Mouse (Mus musculus) heart, embryonic 16.5 days (tissue): ENCODE data around the gene Sptb. TPM values are rescaled to one million over a fixed set of nuclear protein-coding genes. Genes with fewer than 3 reads are reported as not detected.

Experiments
- ATAC-seq: fragments of 200-750 bp; cut with Nextera tagmentation; replicated peaks from 2 replicates; pipeline ENCODE4 v1.8.0; 2017; ENCODE audit warnings: moderate number of reproducible peaks; ENCODE audit not compliant: insufficient read depth, low FRiP score; ENCODE audit errors: extremely low read depth
- H3K27ac ChIP-seq: fragments of 300-500 bp; sonication (generic); 2 replicates; pipeline ENCODE4 v1.5.1; 2014; ENCODE audit warnings: mild to moderate bottlenecking, low read length, control low read depth, moderate library complexity
- H3K27me3 ChIP-seq: fragments of 300-500 bp; sonication (generic); 2 replicates; pipeline ENCODE4 v1.6.1; 2014; ENCODE audit warnings: low read length, mixed read lengths; ENCODE audit not compliant: control insufficient read depth, insufficient read depth
- H3K36me3 ChIP-seq: fragments of 300-500 bp; sonication (generic); 2 replicates; pipeline ENCODE4 v1.6.1; 2014; ENCODE audit not compliant: control insufficient read depth, insufficient read depth
- H3K4me1 ChIP-seq: fragments of 300-500 bp; sonication (generic); 2 replicates; pipeline ENCODE4 v1.6.1; 2014; ENCODE audit warnings: low read length, mixed read lengths; ENCODE audit not compliant: control insufficient read depth, insufficient read depth
- H3K4me2 ChIP-seq: fragments of 300-500 bp; sonication (generic); 2 replicates; pipeline ENCODE4 v1.6.1; 2014; ENCODE audit warnings: low read depth, mild to moderate bottlenecking, control low read depth, low read length
- H3K4me3 ChIP-seq: fragments of 300-500 bp; sonication (generic); 2 replicates; pipeline ENCODE4 v1.5.1; 2014; ENCODE audit warnings: mild to moderate bottlenecking, control low read depth, low read length
- H3K9ac ChIP-seq: fragments of 300-500 bp; sonication (generic); 2 replicates; pipeline ENCODE4 v1.6.1; 2014; ENCODE audit warnings: low read length, control low read depth
- H3K9me3 ChIP-seq: fragments of 300-500 bp; sonication (generic); replicated peaks from 2 replicates; pipeline ENCODE4 v1.6.1; 2016; ENCODE audit warnings: low read length; ENCODE audit not compliant: control insufficient read depth
- WGBS: fragments of 180-500 bp; shearing (Covaris S2); extraction: QIAGEN DNeasy Blood & Tissue Kit; methylation state at CpG from one replicate; pipeline ENCODE4 v1.1.7; 2014; 5-methylcytosine and 5-hydroxymethylcytosine counted together
- polyA plus RNA-seq: library from polyadenylated mRNA; unstranded; fragments of >200 nt; fragmentation: Nextera tagmentation; extraction: Ambion mirVana; gene quantifications from 2 replicates; pipeline ENCODE4 v1.2.1, GENCODE M21; 2015

Gene Sptb
- polyA plus RNA-seq, 1 experiment from 2014 or later: 6.0 TPM

DNA sequence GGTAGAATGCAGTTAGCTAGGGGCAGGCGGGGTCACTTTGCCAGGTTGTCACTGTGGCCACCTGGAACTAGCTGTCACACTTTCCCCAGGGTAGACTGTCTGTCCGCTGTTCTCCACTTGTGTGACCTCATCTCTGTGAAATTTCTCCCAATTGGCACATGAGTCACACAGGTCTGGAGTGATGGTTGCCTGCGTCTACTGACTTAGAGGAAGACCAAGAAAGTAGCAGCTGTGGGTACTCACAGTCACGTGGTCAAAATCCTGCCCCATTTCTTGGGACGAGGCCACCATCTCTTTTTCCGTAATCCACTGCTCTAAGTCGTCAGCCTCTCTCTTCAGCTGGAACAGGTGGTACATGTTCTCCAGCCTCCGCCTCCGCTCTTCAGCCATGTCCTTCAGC, 106.6 kb downstream of the Sptb start:
- 76% methylated on average over 9 of the region's 9 CpGs for WGBS
- Histone ChIP-seq H3K9me3 (no peaks in the 10 kb centered on the region), H3K36me3 (peaks cover 16% of the 10 kb centered on the region), H3K27me3 (no peaks in the 10 kb centered on the region), H3K4me1 (no peaks in the 10 kb centered on the region), H3K4me3 (no peak overlapping the region), H3K4me2 (no peak overlapping the region), H3K9ac (no peak overlapping the region), H3K27ac (no peak overlapping the region)
- ATAC-seq: no peak

DNA sequence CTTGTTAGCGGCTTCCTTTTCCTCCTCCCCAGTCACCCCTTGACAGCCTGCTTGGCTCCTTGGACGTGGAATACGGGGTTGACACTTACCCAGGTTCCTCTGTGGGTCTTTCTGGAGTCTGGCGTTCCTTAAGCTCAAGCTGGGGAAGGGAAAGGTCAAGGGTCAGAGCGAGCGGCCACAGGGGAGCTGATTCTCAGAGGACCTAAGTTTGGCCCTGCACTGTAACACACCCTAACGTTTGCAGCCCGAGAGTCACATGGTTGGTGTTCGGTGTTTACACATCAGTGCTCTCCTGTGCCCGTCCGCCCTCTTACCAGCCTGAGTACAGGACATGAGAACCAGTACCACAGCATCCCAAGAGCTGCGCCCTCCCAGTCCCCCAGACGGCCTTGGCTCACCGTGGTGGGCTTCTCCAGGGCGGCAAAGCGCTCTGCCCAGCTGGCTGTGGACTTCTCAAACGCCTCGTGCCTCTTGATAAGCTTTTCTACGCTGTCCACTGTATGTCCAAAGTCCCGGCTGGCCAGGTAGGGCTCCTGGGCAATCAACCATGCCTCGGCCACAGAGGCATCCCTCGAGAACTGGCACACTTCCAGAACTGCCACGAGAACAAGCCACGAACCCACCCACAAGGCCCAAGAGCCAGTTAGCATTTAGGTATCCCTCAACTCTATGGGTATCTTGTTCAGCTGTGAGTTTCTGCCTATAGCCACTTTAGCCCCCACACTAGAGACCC, 112.0 kb downstream of the Sptb start:
- H3K27me3 ChIP-seq: 0 out of 2 replicates have a peak, but pooled peaks cover 2% of the 10 kb centered on the region
- no peaks in the 10 kb centered on the region for H3K9me3 ChIP-seq
- H3K4me1 ChIP-seq: peaks cover 9% of the 10 kb centered on the region
- WGBS: 72% methylated on average over 24 of the region's 24 CpGs
- ATAC-seq: no peak
- no peak overlapping the region for H3K27ac ChIP-seq
- H3K4me3 ChIP-seq: no peak overlapping the region
- H3K9ac ChIP-seq: no peak overlapping the region
- H3K4me2 ChIP-seq: no peak overlapping the region
- peaks cover 15% of the 10 kb centered on the region for H3K36me3 ChIP-seq

DNA sequence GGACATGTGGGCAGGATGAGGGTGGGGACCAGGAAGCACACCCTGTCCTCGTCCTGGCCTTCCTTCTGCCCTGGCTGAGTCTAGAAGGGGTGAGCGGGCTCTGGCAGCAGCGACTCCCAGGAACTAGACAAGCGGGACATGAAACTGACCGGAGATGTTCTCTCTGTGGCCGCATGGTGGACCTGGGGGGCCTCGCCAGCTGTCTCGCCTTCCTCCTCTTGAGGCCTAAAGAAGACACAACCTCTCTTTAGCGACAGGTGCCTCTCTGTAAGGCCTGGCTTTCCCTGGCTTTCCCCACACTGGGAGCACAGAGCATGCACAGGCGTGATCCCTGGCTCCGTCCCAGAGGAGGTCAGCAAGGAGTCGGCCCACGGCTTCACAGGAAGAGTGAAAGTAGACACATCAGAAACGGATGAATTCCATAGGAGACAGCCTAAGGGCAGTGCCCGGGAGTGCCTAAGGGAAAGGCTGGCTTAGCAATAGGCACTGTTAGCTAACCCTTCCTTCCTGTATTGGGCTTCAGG, 112.7 kb downstream of the Sptb start:
- WGBS: 63% methylated on average over 15 of the region's 15 CpGs
- H3K27me3 ChIP-seq: 0 out of 2 replicates have a peak, but pooled peaks cover 2% of the 10 kb centered on the region
- no peak overlapping the region for H3K4me2 ChIP-seq
- no peak overlapping the region for H3K9ac ChIP-seq
- H3K36me3 ChIP-seq: peaks cover 15% of the 10 kb centered on the region
- no peak for ATAC-seq
- H3K4me1 ChIP-seq: peaks cover 9% of the 10 kb centered on the region
- H3K27ac ChIP-seq: no peak overlapping the region
- no peak overlapping the region for H3K4me3 ChIP-seq
- no peaks in the 10 kb centered on the region for H3K9me3 ChIP-seq

DNA sequence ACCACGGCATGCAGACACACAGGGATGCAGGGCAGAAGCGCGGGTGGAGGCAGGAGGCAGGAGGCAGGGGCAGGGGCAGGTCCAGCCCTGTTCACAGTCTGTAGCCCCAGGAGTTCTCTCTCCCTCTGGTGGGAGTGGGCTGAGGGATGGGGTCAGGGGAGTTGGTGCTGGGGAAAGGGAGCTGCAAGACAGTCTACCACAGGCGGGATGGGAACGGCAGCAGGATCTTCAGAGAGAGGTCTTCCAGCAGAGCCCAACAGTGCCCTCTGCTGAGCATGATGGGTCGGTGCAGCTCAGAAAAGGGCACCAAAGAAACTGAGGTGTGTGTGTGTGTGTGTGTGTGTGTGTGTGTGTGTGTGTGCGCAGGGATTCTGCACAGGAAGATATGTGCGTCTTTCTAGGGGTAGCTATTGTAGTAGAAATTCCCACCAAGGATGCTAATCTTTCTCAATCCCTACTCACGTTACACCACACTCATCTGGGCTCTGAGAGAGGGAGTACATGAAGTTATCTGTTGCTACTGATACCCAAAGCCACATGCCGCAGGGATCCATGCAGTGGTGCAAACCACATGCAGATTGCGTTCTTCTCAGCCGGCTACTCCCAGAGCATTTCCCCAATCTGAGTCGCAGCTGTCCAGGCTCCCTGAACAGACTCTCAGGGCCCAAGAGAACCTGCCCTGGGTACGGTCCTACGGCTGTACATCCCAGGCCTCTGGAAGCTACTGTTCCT, 113.9 kb downstream of the Sptb start:
- 49% methylated on average over 15 of the region's 15 CpGs for WGBS
- no peak overlapping the region for H3K4me3 ChIP-seq
- no peak overlapping the region for H3K4me2 ChIP-seq
- 0 out of 2 replicates have a peak, but pooled peaks have one; percentile 11 for ATAC-seq
- H3K27ac ChIP-seq: no peak overlapping the region
- peaks cover 11% of the 10 kb centered on the region for H3K36me3 ChIP-seq
- 0 out of 2 replicates have a peak, but pooled peaks cover 2% of the 10 kb centered on the region for H3K27me3 ChIP-seq
- H3K9ac ChIP-seq: no peak overlapping the region
- peaks cover 9% of the 10 kb centered on the region for H3K4me1 ChIP-seq
- no peaks in the 10 kb centered on the region for H3K9me3 ChIP-seq

DNA sequence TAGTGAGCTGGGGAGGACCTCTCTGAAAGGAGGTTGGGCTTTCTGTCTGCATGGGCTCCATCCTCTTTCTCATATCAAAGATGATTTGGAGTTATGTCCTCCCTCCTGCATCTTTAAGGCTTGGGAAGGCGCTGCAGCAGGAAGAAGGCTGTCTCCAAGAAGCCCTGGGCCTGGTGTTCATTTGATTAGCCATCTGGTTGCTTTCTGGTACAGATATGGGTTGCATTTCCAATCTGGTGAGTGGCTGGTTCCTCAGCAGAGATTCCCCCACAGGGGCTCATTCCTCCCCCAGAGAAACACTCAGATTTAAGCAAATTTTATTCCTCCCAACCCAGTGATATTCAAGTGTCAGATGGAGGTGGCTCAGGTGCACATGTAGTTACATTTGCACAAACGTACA, 114.5 kb downstream of the Sptb start:
- no peak overlapping the region for H3K4me3 ChIP-seq
- H3K4me2 ChIP-seq: no peak overlapping the region
- 83% methylated on average over 2 of the region's 2 CpGs for WGBS
- no peak overlapping the region for H3K27ac ChIP-seq
- no peak for ATAC-seq
- no peak overlapping the region for H3K9ac ChIP-seq
- H3K27me3 ChIP-seq: 0 out of 2 replicates have a peak, but pooled peaks cover 2% of the 10 kb centered on the region
- H3K9me3 ChIP-seq: no peaks in the 10 kb centered on the region
- peaks cover 9% of the 10 kb centered on the region for H3K4me1 ChIP-seq
- H3K36me3 ChIP-seq: peaks cover 11% of the 10 kb centered on the region

DNA sequence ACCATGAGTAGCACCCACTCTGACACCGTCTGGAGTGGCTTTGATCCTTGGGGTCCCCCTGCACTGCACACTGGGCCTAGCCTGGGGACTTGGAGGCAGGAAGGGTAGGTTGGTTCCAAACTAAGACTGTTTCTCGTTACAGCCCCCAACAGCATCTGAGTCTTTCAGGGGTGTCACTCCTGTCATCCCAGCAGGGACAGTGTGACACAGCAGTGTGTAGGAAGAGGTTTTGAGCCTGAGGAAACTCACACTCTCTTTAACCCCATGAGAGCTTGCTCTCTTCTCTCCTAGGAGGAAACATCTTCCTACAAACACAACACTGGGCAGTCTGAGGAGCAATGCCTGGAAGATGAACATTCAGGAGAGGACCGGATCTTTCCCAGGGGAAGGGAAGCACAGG, 115.8 kb downstream of the Sptb start:
- ATAC-seq: no peak
- Histone ChIP-seq H3K4me3 (no peak overlapping the region), H3K4me1 (peaks cover 18% of the 10 kb centered on the region), H3K27ac (no peak overlapping the region), H3K9ac (no peak overlapping the region), H3K27me3 (0 out of 2 replicates have a peak, but pooled peaks cover 2% of the 10 kb centered on the region), H3K4me2 (no peak overlapping the region), H3K9me3 (no peaks in the 10 kb centered on the region), H3K36me3 (peaks cover 2% of the 10 kb centered on the region; the same call in 1 of the 2 replicates)
- 74% methylated on average over 3 of the region's 3 CpGs for WGBS

DNA sequence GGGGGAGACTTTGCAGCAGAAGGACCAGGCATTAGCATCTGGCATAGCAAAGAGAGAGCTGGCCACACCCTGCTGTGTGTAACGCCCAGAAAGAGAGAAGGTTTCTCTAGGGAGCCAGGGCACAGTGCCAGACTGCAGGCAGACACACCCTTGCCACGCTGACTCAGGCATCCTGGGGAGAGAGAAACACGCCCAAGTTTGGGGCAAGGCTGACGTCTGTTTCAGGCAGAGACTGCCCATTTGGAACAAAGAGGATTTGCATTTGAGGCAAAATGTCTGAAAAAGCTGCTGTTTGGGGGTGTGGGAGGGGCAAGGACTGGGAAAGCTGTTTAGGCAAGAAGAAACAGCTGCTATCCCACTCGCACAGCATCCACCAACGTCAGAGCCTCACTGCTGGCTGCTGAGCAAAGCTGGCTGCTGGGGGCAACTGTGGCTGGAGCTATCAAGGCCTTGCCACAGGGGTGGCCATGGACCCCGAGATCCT, 116.5 kb downstream of the Sptb start:
- no peak overlapping the region for H3K9ac ChIP-seq
- H3K36me3 ChIP-seq: no peaks in the 10 kb centered on the region; the same call in 1 of the 2 replicates
- WGBS: 16% methylated on average over 7 of the region's 7 CpGs
- 0 out of 2 replicates have a peak overlapping the region, but pooled peaks have one; percentile 51 for H3K27ac ChIP-seq
- H3K4me2 ChIP-seq: no peak overlapping the region
- peaks cover 25% of the 10 kb centered on the region for H3K4me1 ChIP-seq
- ATAC-seq: peak; percentile 24; the same call in 1 of the 2 replicates
- H3K9me3 ChIP-seq: no peaks in the 10 kb centered on the region
- H3K27me3 ChIP-seq: 0 out of 2 replicates have a peak, but pooled peaks cover 2% of the 10 kb centered on the region
- H3K4me3 ChIP-seq: no peak overlapping the region

DNA sequence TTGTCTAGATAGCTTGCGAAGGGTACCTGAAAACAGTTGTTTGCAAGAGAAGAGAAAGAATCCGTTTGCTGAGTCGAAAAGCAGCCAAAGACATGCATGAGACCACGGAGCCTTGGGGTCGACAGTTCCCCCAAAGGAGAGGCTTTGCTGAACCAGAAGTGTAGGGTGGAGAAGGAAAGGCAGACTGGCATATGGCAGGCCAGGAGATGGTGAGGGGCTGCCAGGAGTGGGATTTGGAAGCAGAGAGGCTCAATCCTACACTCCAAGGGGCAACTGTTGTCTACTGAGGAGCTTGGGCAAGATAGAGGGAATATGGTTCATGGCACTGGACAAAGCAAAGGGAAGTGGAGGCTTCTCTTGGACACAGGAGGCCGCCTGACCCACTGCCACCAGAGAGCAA, 117.1 kb downstream of the Sptb start:
- H3K9me3 ChIP-seq: no peaks in the 10 kb centered on the region
- WGBS: 84% methylated on average over 6 of the region's 6 CpGs
- H3K4me2 ChIP-seq: no peak overlapping the region
- no peak overlapping the region for H3K27ac ChIP-seq
- H3K4me1 ChIP-seq: peaks cover 25% of the 10 kb centered on the region
- H3K4me3 ChIP-seq: no peak overlapping the region
- no peak overlapping the region for H3K9ac ChIP-seq
- 0 out of 2 replicates have a peak, but pooled peaks cover 2% of the 10 kb centered on the region for H3K27me3 ChIP-seq
- H3K36me3 ChIP-seq: no peaks in the 10 kb centered on the region; the same call in 1 of the 2 replicates
- ATAC-seq: no peak
